Mouse (Mus musculus) T-cell, adult 2 months (primary cell): ENCODE measurements around the gene Vmn1r12.
"Not testable (repeated sequence)": the region's sequence is repeated elsewhere in the genome, so short reads cannot be mapped to it uniquely, and the experiment has no call there.

Experiments
- DNase-seq: peaks from one replicate; pipeline ENCODE4 v3.0.0; 2022; ENCODE audit warnings: low spot score

Vmn1r12 gene

GRCm38 (mm10) chr6:57156619-57157018, at the start of gene Vmn1r12:
Vmn1r12 (plus strand) TSS chr6:57156919.
- DNase-seq, result no peak

GRCm38 (mm10) chr6:57109154-57109553, 47.6 kb upstream of the Vmn1r12 start, which contains the start of gene Vmn1r10:
Vmn1r10 (plus strand) TSS chr6:57109454.
- no peak for DNase-seq

GRCm38 (mm10) chr6:57133155-57133554, 23.6 kb upstream of the Vmn1r12 start, which contains the start of gene Vmn1r11:
Vmn1r11 (plus strand) TSS chr6:57133455.
- no peak for DNase-seq

GRCm38 (mm10) chr6:57190016-57190415, 33.3 kb downstream of the Vmn1r12 start:
- DNase-seq, result not testable (repeated sequence)

- not testable (repeated sequence) for DNase-seq
These were observed 46.3 kb downstream of the Vmn1r12 start, which contains the start of gene Vmn1r13 for GRCm38 (mm10) chr6:57202990-57203389. Vmn1r13 (plus strand) TSS chr6:57203290.
